Mouse (Mus musculus) activated CD4-positive, CD25-positive, alpha-beta regulatory T cell, adult 4 months (primary cell): ENCODE measurements around the gene Vwc2. TPM values are rescaled to one million over a fixed set of nuclear protein-coding genes. Genes with fewer than 3 reads are reported as not detected.

ENCODE experiments used
- ATAC-seq: one replicate; pipeline ENCODE4 v1.8.0; 2017
- polyA plus RNA-seq, 2 experiments: library from polyadenylated mRNA; unstranded; fragments of 100-300 nt; shearing (Covaris generic); gene quantifications; one replicate each; pipeline ENCODE4 v1.2.1; 2017

Vwc2 gene
- polyA plus RNA-seq, 2 experiments from 2014 or later = 0.15 TPM; not detected in 1

GRCm38 (mm10) chr11:11242694-11243377 is 128.8 kb downstream of the Vwc2 start:
- ATAC-seq = no peak

- ATAC-seq = no peak
Measured at GRCm38 (mm10) chr11:11257348-11257747, 143.3 kb downstream of the Vwc2 start.

GRCm38 (mm10) chr11:11280128-11280527 is 166.1 kb downstream of the Vwc2 start:
- no peak for ATAC-seq

- ATAC-seq = no peak
Measured at GRCm38 (mm10) chr11:11283512-11283911, 169.5 kb downstream of the Vwc2 start.
